14 mouse cellular contexts compared by ENCODE assay signal in the genomic region with DNA sequence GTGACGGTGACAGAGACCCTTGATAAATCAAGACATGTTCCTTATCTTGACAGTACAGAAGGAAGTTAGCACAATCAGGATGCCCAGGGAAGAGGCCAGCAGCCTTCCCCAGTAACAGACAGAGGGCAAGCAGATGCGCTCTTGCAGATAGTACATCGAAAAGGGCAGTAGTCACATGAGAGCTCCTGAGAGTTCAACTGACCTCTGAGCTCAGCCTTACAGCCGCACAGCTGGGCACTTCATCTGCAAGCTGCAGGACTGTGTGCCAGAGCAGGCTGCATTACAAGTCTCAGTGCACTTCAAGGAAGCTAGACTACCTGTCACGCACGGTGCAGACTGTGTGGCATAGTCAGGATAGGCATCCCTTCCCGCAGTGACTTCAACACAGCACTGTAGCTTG.
A peak's percentile ranks its signal among the peaks of the same experiment; 100 is the strongest.
DNase-seq lines count a peak whose midpoint lies in the region; ATAC-seq and TF ChIP-seq lines count a peak whose summit lies in the region.
"Had no signal": no experiment of that assay in that cellular context is flagged by ENCODE, and none has a peak within 500 bp of the region (broad histone marks: within the 10 kb centered on the region; RNA-seq: fewer than 3 reads in every experiment).

No protein-coding gene starts in this region.

- peak overlapping the region; percentile 17; the same call in 1 of the 2 replicates for H3K27ac ChIP-seq in liver, postnatal 0 days (ENCODE audit: low read depth)
- no peak overlapping the region for H3K27ac ChIP-seq in cerebellum, adult 2 months (ENCODE audit: insufficient read depth, low read length)
- no peak overlapping the region for H3K27ac ChIP-seq in midbrain, postnatal 0 days (ENCODE audit: low read depth, low read length)
- H3K27ac ChIP-seq: hindbrain, embryonic 12.5 days; lung, embryonic 15.5 days had no signal

- 33% methylated on average over 7 of the region's 7 CpGs for WGBS in liver, postnatal 0 days (ENCODE audit: insufficient replicate concordance)
- 70% methylated on average over 7 of the region's 7 CpGs for WGBS in cerebellum, adult 2 months
- 70% methylated on average over 7 of the region's 7 CpGs for WGBS in midbrain, postnatal 0 days

- no peak for TF ChIP-seq POLR2A in brain, embryonic 14.5 days (IDR thresholded peaks at IDR 0.05; ENCODE audit: borderline replicate concordance, extremely low read depth, insufficient read depth, insufficient read length, poor library complexity, severe bottlenecking)
- no peak for TF ChIP-seq POLR2A in cerebellum, adult 2 months (IDR thresholded peaks at IDR 0.05; ENCODE audit: borderline replicate concordance, insufficient read depth, low read length)

- H3K36me3 ChIP-seq in liver, postnatal 0 days (replicated peaks; ENCODE audit: insufficient read depth, low read length) = no peaks in the 10 kb centered on the region
- H3K36me3 ChIP-seq in midbrain, postnatal 0 days (ENCODE audit: insufficient read depth, low read length) = no peaks in the 10 kb centered on the region
- H3K36me3 ChIP-seq: hindbrain, embryonic 12.5 days; lung, embryonic 15.5 days had no signal

- DNase-seq in kidney, adult 9 months = peak; percentile 4
- DNase-seq in kidney, postnatal 4 days = no peak
- DNase-seq in brain, embryonic 14.5 days (ENCODE audit: low read depth) = peak; percentile 16
- DNase-seq in liver, postnatal 0 days = peak; percentile 42
- no peak for DNase-seq in cerebellum, adult 2 months
- no peak for DNase-seq in midbrain, postnatal 0 days (ENCODE audit: low spot score)
- no peak for DNase-seq in adrenal gland, postnatal 25 days
- DNase-seq: adrenal gland, postnatal 36 days; cerebellum, adult 9-11 months; heart, adult 18-20 months had no signal

- peak overlapping the region; percentile 31 for H3K4me2 ChIP-seq in liver, postnatal 0 days (ENCODE audit: low read depth, low read length)
- H3K4me2 ChIP-seq in midbrain, postnatal 0 days (ENCODE audit: low read depth, low read length, poor library complexity, severe bottlenecking) = no peak overlapping the region
- H3K4me2 ChIP-seq: hindbrain, embryonic 12.5 days; lung, embryonic 15.5 days had no signal

- peak; percentile 98 for TF ChIP-seq EP300 in liver, postnatal 0 days (IDR thresholded peaks at IDR 0.05; ENCODE audit: low read depth)

- H3K9me3 ChIP-seq in liver, postnatal 0 days (ENCODE audit: low read length) = no peaks in the 10 kb centered on the region
- no peaks in the 10 kb centered on the region for H3K9me3 ChIP-seq in midbrain, postnatal 0 days (ENCODE audit: low read length)
- H3K9me3 ChIP-seq: lung, embryonic 15.5 days had no signal

- H3K9ac ChIP-seq in liver, postnatal 0 days (replicated peaks) = no peak overlapping the region
- H3K9ac ChIP-seq in midbrain, postnatal 0 days (replicated peaks; ENCODE audit: low read length, poor library complexity, severe bottlenecking) = no peak overlapping the region
- H3K9ac ChIP-seq: hindbrain, embryonic 12.5 days; lung, embryonic 15.5 days had no signal

- peak; percentile 53 to 62; a peak in 3 of 4 replicates for ATAC-seq in hematopoietic stem cell, adult 5-6 weeks (replicated peaks in 1 of 2; ENCODE audit: insufficient read depth in 1 of 2, low FRiP score in 2 of 2, low TSS enrichment in 1 of 2, low read depth in 1 of 2, poor library complexity in 2 of 2, severe bottlenecking in 2 of 2)
- peak; percentile 97 for ATAC-seq in liver, postnatal 0 days
- no peak for ATAC-seq in midbrain, postnatal 0 days (ENCODE audit: low FRiP score)
- ATAC-seq: Patski had no signal

- H3K4me1 ChIP-seq in liver, postnatal 0 days (ENCODE audit: insufficient read depth) = peaks cover 3% of the 10 kb centered on the region; the same call in 1 of the 2 replicates
- no peaks in the 10 kb centered on the region for H3K4me1 ChIP-seq in cerebellum, adult 2 months (ENCODE audit: control insufficient read depth, insufficient read depth, low read length)
- H3K4me1 ChIP-seq in midbrain, postnatal 0 days (ENCODE audit: insufficient read depth, low read length) = no peaks in the 10 kb centered on the region
- H3K4me1 ChIP-seq: hindbrain, embryonic 12.5 days; lung, embryonic 15.5 days had no signal

- no peaks in the 10 kb centered on the region for H3K27me3 ChIP-seq in liver, postnatal 0 days (ENCODE audit: insufficient read depth, low read length)
- no peaks in the 10 kb centered on the region for H3K27me3 ChIP-seq in cerebellum, adult 2 months (ENCODE audit: control insufficient read depth, insufficient read depth, low read length)
- H3K27me3 ChIP-seq in midbrain, postnatal 0 days (ENCODE audit: insufficient read depth, low read length) = no peaks in the 10 kb centered on the region
- H3K27me3 ChIP-seq: hindbrain, embryonic 12.5 days; lung, embryonic 15.5 days had no signal

- H3K4me3 ChIP-seq in liver, postnatal 0 days (ENCODE audit: low read depth, low read length) = no peak overlapping the region
- H3K4me3 ChIP-seq in cerebellum, adult 2 months (replicated peaks; ENCODE audit: insufficient read depth, low read depth, low read length) = no peak overlapping the region
- no peak overlapping the region for H3K4me3 ChIP-seq in midbrain, postnatal 0 days (ENCODE audit: low read depth, low read length)
- H3K4me3 ChIP-seq: hindbrain, embryonic 12.5 days; lung, embryonic 15.5 days had no signal

- no peak for TF ChIP-seq CTCF in brain, embryonic 14.5 days (IDR thresholded peaks at IDR 0.05; ENCODE audit: borderline replicate concordance, extremely low read depth, insufficient read depth, insufficient read length)
- TF ChIP-seq CTCF in liver, postnatal 0 days (IDR thresholded peaks at IDR 0.05; ENCODE audit: low read depth) = no peak
- no peak for TF ChIP-seq CTCF in cerebellum, adult 2 months (IDR thresholded peaks at IDR 0.05; ENCODE audit: borderline replicate concordance, insufficient read depth, low read depth, low read length)
- no peak for TF ChIP-seq CTCF in midbrain, postnatal 0 days (IDR thresholded peaks at IDR 0.05)

Comparison
In these comparisons a context has a peak if more than half of its experiments do, and no peak if none do; other contexts are left out.
1. DNase-seq: peak in kidney, adult 9 months (single experiment), brain, embryonic 14.5 days (single experiment) and liver, postnatal 0 days (single experiment); none in kidney, postnatal 4 days (0 of 2), cerebellum, adult 2 months (0 of 2), midbrain, postnatal 0 days (single experiment) and adrenal gland, postnatal 25 days (single experiment).